Mouse (Mus musculus): Measurements from ENCODE around the gene Tob1.

DNA sequence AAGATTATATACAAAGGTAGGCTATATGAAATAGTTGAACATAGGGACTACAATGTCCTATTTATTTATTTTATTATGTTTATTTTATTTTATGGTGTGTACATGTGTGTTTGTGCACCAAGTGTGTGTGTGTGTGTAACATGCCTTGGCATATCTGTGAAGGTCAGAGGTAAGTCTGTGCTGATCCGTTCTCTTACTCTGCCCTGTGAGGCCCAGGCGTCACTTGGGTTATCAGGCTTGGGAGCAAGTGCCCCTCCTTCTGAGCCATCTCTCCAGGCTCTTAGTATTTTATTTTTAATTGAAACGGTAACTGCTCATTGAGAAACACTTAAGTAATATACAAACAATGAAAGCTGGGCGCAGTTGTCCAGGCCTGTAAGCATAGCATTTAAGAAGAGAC, 10.8 kb upstream of the Tob1 start:
- TF ChIP-seq CTCF (IDR thresholded peaks at IDR 0.05; ENCODE audit: extremely low read depth, insufficient read depth, insufficient read length, insufficient replicate concordance) = no peak
- TF ChIP-seq POLR2A (IDR thresholded peaks at IDR 0.05; ENCODE audit: low read depth, low read length) = no peak
